Mouse (Mus musculus) forebrain, embryonic 15.5 days (tissue): ENCODE measurements around the gene Emilin1. TPM values are rescaled to one million over a fixed set of nuclear protein-coding genes. Genes with fewer than 3 reads are reported as not detected.

Experiments
- ATAC-seq: fragments of 200-750 bp; cut with Nextera tagmentation; replicated peaks from 2 replicates; pipeline ENCODE4 v1.8.0; 2017; ENCODE audit warnings: mild to moderate bottlenecking, moderate TSS enrichment, moderate library complexity
- H3K27ac ChIP-seq: fragments of 300-500 bp; sonication (generic); replicated peaks from 2 replicates; pipeline ENCODE4 v1.5.1; 2015; ENCODE audit warnings: mild to moderate bottlenecking, inconsistent platforms
- H3K27me3 ChIP-seq: fragments of 300-500 bp; sonication (generic); 2 replicates; pipeline ENCODE4 v1.6.1; 2015; ENCODE audit warnings: inconsistent platforms
- H3K36me3 ChIP-seq: fragments of 300-500 bp; sonication (generic); 2 replicates; pipeline ENCODE4 v1.6.1; 2015; ENCODE audit warnings: mild to moderate bottlenecking, inconsistent platforms
- H3K4me1 ChIP-seq: fragments of 300-500 bp; sonication (generic); 2 replicates; pipeline ENCODE4 v1.6.1; 2015; ENCODE audit warnings: inconsistent platforms
- H3K4me2 ChIP-seq: fragments of 300-500 bp; sonication (generic); replicated peaks from 2 replicates; pipeline ENCODE4 v1.6.1; 2015; ENCODE audit warnings: mild to moderate bottlenecking, inconsistent platforms
- H3K4me3 ChIP-seq: fragments of 300-500 bp; sonication (generic); 2 replicates; pipeline ENCODE4 v1.5.1; 2015; ENCODE audit warnings: mild to moderate bottlenecking, inconsistent platforms
- H3K9ac ChIP-seq: fragments of 300-500 bp; sonication (generic); replicated peaks from 2 replicates; pipeline ENCODE4 v1.6.1; 2015; ENCODE audit warnings: mild to moderate bottlenecking, inconsistent platforms
- H3K9me3 ChIP-seq: fragments of 300-500 bp; sonication (generic); 2 replicates; pipeline ENCODE4 v1.6.1; 2016; ENCODE audit warnings: inconsistent platforms
- WGBS: fragments of 180-500 bp; shearing (Covaris S2); methylation state at CpG from one replicate; pipeline ENCODE4 v1.1.7; 2015; ENCODE audit warnings: mixed read lengths; 5-methylcytosine and 5-hydroxymethylcytosine counted together
- polyA plus RNA-seq: library from polyadenylated mRNA; unstranded; fragments of >200 nt; fragmentation: Nextera tagmentation; extraction: Ambion mirVana; gene quantifications from 2 replicates; pipeline ENCODE4 v1.2.1, GENCODE M21; 2015

The Emilin1 gene
- polyA plus RNA-seq, result 12.0 and 12.9 TPM in 2 replicates

DNA sequence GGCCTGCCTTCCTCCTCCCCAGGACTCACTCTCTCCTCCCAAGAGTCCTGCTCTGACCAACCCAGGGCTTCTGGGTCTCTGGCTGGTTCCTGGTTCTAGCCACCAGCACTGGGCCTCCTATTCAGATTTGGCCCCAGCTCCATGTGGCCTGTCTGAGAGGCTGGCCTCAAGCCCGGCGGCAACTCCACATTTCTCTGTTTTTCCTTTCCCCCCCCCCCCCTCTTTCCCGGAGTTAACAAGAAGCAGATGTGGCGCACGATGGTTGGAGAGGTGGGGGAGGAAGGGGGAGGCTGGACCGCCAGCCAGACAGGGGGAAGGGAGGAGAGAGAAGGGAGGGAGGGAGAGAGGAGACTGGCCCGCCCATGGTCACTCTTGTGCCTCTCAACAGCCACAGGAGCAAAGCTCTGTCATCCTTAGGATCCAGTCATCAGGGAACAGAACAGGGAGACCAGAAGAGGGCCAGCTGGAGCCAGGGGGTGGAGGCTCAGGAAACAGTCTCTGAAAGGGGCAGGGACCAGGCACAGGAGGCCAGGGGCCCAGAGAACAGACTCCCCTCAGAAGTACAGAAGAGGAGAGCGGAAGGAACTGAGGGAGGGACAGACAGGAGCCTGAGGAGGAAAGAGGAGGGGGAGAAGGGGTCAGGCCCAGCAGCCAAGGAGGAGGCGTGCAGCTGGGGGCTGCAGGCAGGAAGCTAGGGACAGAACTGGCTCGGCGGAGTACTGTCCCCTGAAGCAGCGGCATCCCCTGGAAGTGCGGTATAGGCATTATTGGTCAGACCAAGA is at the start of gene Emilin1:
Emilin1 (plus strand) TSS at position 343 of the 782 bp plus-strand sequence.
- H3K36me3 ChIP-seq, result no peaks in the 10 kb centered on the region
- no peaks in the 10 kb centered on the region for H3K27me3 ChIP-seq

DNA sequence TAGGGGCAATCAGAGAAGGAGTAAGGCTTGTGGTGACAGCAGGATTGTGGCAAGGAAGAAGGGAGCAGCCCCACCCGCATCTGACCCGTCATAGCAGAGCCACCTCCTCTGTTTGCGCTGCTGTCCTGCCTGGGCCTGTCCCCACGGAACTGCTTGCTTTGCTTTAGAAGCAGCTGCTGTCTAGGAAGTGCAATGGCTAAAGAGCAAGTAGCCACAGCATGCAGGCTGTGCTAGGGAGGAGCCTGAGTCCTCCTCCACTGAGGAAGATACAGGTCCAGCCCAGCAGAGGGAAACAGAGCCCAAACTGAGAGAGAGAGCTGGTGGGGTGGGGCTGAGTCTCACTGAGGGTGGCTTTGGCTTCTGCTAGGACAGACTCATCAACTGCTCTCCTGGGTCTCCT is 49.4 kb upstream of the Emilin1 start:
- Histone ChIP-seq H3K36me3 (peaks cover 15% of the 10 kb centered on the region; the same call in 1 of the 2 replicates), H3K27ac (no peak overlapping the region), H3K4me3 (no peak overlapping the region), H3K9me3 (no peaks in the 10 kb centered on the region), H3K9ac (no peak overlapping the region), H3K27me3 (no peaks in the 10 kb centered on the region), H3K4me2 (no peak overlapping the region), H3K4me1 (peaks cover under 1% of the 10 kb centered on the region)
- 46% methylated on average over 4 of the region's 4 CpGs for WGBS
- no peak for ATAC-seq

More for the DNA sequence above, at the start of gene Emilin1:
- H3K4me2 ChIP-seq, result no peak within 1 kb of the TSS
- peaks cover 31% of the 10 kb centered on the region for H3K4me1 ChIP-seq
- WGBS, result 37% methylated on average over 13 of the region's 13 CpGs
- ATAC-seq, result no peak
- H3K27ac ChIP-seq, result peak within 1 kb of the TSS; percentile 69
- peak within 1 kb of the TSS; percentile 4; the same call in 1 of the 2 replicates for H3K4me3 ChIP-seq
- H3K9me3 ChIP-seq, result no peaks in the 10 kb centered on the region
- H3K9ac ChIP-seq, result 0 out of 2 replicates have a peak within 1 kb of the TSS, but pooled peaks have one; percentile 27

DNA sequence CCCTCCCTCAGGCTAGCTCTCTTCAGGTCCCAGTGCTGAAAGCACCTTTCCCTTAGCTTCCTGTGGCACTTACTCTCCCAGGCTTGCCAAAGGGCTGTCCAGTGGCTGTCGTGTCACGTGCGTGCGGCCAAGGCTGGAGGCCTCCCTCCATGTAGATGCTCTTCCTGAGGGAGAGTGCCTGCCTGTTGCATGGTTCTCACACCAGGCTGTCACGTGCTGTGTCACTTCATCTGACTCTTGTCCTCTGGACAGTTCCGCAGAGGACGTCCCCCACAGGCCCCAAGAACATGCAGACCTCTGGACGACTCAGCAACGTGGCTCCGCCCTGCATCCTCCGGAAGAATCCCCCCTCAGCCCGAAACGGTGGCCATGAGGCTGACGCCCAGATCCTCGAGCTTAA is 48.9 kb upstream of the Emilin1 start:
- Histone ChIP-seq H3K4me3 (no peak overlapping the region), H3K4me2 (no peak overlapping the region), H3K9me3 (no peaks in the 10 kb centered on the region), H3K27me3 (no peaks in the 10 kb centered on the region), H3K9ac (no peak overlapping the region), H3K36me3 (peaks cover 15% of the 10 kb centered on the region; the same call in 1 of the 2 replicates), H3K4me1 (peaks cover 5% of the 10 kb centered on the region), H3K27ac (no peak overlapping the region)
- no peak for ATAC-seq
- 59% methylated on average over 15 of the region's 15 CpGs for WGBS

DNA sequence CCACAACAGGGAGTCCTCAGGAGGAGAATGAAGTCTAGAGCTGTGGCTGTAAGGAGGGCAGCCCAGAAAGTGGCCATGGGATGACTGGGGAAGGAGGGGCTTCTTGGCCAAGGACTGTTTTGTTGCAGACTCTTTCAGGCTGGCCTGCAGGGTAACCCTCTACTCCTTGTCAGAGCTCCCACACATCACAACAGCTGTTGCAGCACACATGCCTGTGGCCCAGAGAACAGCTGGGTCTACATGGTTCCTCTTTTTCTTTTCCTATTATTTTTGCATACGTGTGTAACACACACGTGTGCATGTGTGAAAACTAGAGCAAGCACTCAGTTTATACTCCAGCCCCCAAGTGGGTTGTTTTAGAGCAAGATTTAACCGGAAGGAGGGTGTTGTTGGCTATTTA is 46.3 kb upstream of the Emilin1 start:
- no peak for ATAC-seq
- 93% methylated on average over 3 of the region's 3 CpGs for WGBS
- Histone ChIP-seq H3K36me3 (peaks cover 24% of the 10 kb centered on the region), H3K4me1 (peaks cover 19% of the 10 kb centered on the region), H3K9me3 (no peaks in the 10 kb centered on the region), H3K27ac (no peak overlapping the region), H3K9ac (no peak overlapping the region), H3K4me3 (no peak overlapping the region), H3K4me2 (no peak overlapping the region), H3K27me3 (no peaks in the 10 kb centered on the region)

DNA sequence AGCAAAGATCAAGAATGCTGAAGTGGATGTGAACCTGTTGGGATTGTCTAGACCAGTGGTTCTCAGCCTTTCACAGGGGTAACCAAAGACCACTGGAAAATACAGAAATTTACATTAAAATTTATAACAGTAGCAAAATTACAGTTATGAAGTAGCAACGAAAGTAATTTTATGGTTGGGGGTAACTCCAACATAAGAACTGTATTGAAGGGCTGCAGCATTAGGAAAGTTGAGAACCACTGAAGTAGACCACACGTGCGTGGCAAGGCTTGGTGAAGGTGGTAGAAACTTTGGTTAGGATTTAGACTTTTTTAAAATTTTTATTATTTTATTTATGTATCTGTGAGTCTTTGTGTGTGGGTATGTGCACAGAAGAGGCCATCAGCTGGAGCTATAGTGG is 45.5 kb upstream of the Emilin1 start, which contains the start of gene Tmem214:
Tmem214 (plus strand) TSS at position 301 of the 400 bp plus-strand sequence.
- no peak within 1 kb of the TSS for H3K27ac ChIP-seq
- no peak for ATAC-seq
- no peaks in the 10 kb centered on the region for H3K27me3 ChIP-seq
- peaks cover 19% of the 10 kb centered on the region for H3K4me1 ChIP-seq
- H3K4me2 ChIP-seq, result peak within 1 kb of the TSS; percentile 61; the same call in 1 of the 2 replicates
- H3K9ac ChIP-seq, result no peak within 1 kb of the TSS
- H3K4me3 ChIP-seq, result no peak within 1 kb of the TSS
- H3K9me3 ChIP-seq, result no peaks in the 10 kb centered on the region
- 96% methylated on average over 3 of the region's 3 CpGs for WGBS
- H3K36me3 ChIP-seq, result peaks cover 26% of the 10 kb centered on the region

DNA sequence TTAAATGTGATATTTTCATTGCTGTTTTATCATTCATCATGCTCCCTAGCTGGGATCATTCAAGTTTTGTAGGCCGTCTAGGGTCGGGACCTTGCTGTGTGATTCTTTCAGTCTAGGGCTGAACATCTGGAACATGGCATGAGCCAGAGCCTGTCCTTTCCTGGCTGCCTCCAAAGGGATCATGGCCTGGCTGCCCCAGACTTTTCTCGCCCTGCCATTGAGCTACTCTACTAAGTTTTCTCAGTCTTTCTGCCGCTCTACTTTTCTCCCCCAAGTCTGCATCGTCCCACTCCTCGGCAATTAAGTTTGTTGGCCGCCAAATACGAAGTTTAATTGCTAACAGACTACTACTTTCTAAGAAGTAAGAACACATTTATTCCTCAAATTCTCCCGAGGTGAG is 44.2 kb upstream of the Emilin1 start:
- H3K4me1 ChIP-seq, result peaks cover 19% of the 10 kb centered on the region
- H3K36me3 ChIP-seq, result peaks cover 37% of the 10 kb centered on the region
- ATAC-seq, result peak; percentile 41
- H3K9ac ChIP-seq, result peak overlapping the region; percentile 90
- H3K27me3 ChIP-seq, result no peaks in the 10 kb centered on the region
- H3K4me2 ChIP-seq, result peak overlapping the region; percentile 61
- 16% methylated on average over 9 of the region's 9 CpGs for WGBS
- no peaks in the 10 kb centered on the region for H3K9me3 ChIP-seq
- peak overlapping the region; percentile 41; the same call in 1 of the 2 replicates for H3K27ac ChIP-seq
- peak overlapping the region; percentile 83 for H3K4me3 ChIP-seq

DNA sequence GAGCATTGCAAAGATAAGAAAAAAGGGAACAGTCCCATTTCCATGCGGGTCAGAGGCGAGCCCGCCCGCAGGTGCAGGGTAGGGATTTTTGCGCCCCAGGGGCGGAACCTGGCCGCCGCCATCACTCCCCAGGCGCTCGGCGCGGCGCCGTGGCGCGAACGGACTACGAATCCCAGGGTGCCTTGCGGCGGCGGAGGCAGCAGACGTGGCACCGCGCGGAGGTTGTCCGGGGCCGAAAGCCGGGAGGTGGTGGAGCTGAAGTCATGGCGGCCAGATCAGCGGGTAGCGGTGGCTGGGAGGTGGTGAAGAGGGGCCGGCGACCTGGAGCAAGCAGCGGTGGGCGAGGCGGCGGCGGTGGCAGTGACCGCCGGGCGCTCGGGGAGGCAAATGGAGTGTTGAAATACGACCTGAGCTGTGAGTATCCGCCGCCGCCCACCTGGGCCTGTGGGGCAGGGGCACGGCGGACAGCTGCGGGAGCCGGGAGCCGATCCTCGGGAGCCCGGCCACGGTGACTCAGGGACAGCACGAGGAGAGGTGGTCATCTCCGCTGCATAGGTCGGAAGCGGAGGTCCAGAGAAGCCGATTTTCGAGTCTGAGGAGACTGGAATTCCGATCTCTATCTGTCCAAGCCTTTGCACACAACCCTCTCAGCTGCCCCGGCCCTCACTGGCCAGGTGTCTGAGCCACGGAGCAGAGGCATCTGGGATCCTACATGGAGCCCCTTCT is 43.6 kb upstream of the Emilin1 start:
- Histone ChIP-seq H3K4me1 (peaks cover 19% of the 10 kb centered on the region), H3K36me3 (peaks cover 43% of the 10 kb centered on the region)

DNA sequence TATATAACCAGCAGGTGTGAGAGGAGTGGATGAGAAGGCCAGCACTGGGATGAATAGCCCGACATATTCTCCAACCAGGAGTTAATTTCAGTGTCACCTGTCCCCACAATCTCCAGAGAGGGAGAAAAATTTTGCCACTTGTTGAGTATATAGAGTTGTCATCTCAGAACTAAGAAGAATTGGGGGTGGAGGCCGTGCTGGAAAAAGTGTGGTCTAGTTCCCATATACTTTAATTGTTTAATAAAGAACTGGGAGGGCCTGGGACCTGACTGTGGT is 43.1 kb upstream of the Emilin1 start:
- Histone ChIP-seq H3K4me1 (peaks cover 19% of the 10 kb centered on the region), H3K36me3 (peaks cover 43% of the 10 kb centered on the region), H3K9ac (peak overlapping the region; percentile 90), H3K27ac (peak overlapping the region; percentile 41; the same call in 1 of the 2 replicates), H3K27me3 (no peaks in the 10 kb centered on the region), H3K9me3 (no peaks in the 10 kb centered on the region), H3K4me3 (peak overlapping the region; percentile 83), H3K4me2 (peak overlapping the region; percentile 61)
- 32% methylated on average over 2 of the region's 2 CpGs for WGBS
- ATAC-seq, result no peak

More for the DNA sequence above, 43.6 kb upstream of the Emilin1 start:
- H3K4me3 ChIP-seq, result peak overlapping the region; percentile 83
- ATAC-seq, result peak; percentile 92
- H3K27ac ChIP-seq, result peak overlapping the region; percentile 41; the same call in 1 of the 2 replicates
- under 1% methylated on average over 63 of the region's 63 CpGs for WGBS
- peak overlapping the region; percentile 90 for H3K9ac ChIP-seq
- H3K9me3 ChIP-seq, result no peaks in the 10 kb centered on the region
- H3K27me3 ChIP-seq, result no peaks in the 10 kb centered on the region
- peak overlapping the region; percentile 61 for H3K4me2 ChIP-seq

DNA sequence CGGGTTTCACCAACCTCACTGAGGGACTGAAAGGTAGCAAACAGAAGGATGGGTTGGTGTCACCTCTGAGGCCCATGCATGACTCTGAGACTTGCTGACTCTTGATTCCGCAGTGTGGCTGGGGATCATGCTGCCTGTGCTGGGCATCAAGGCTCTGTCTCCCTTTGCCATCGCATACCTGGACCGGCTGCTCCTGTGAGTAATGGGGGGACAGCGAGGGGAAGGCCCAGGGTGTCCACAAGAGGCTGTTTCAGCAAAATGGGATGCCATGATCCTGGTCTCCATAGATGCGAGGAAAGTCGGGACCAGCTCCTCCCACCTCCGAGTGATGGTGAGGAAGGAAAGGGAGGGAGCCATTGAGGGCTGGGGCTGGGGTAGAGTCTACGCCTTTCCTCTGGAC is 40.6 kb upstream of the Emilin1 start:
- Histone ChIP-seq H3K9ac (no peak overlapping the region), H3K27ac (no peak overlapping the region), H3K4me3 (no peak overlapping the region), H3K27me3 (no peaks in the 10 kb centered on the region), H3K4me2 (no peak overlapping the region), H3K36me3 (peaks cover 64% of the 10 kb centered on the region), H3K9me3 (no peaks in the 10 kb centered on the region), H3K4me1 (peaks cover 20% of the 10 kb centered on the region)
- no peak for ATAC-seq
- 93% methylated on average over 9 of the region's 9 CpGs for WGBS

DNA sequence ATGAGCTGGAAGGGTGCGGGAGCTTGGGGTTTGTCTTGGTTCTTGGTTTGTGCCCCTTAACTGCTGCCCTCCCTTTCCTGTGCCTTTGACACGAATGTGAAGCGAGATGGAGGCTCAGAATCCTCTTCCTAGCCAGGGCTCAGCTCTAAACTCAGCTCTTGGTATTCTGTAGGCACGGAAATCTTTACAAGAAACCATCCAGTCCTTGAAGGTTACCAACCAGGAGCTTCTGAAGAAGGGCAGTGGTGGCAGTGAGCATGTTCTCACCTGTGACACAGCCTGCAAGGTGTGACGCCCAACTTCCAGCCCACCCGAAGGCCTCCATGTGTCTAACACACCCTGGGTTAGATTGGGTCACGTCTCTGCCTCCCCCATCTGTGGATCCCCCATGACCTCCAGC is 38.8 kb upstream of the Emilin1 start:
- no peak overlapping the region for H3K9ac ChIP-seq
- H3K36me3 ChIP-seq, result peaks cover 68% of the 10 kb centered on the region
- H3K4me2 ChIP-seq, result no peak overlapping the region
- no peak overlapping the region for H3K27ac ChIP-seq
- ATAC-seq, result no peak
- no peak overlapping the region for H3K4me3 ChIP-seq
- 92% methylated on average over 7 of the region's 7 CpGs for WGBS
- H3K9me3 ChIP-seq, result no peaks in the 10 kb centered on the region
- no peaks in the 10 kb centered on the region for H3K27me3 ChIP-seq
- H3K4me1 ChIP-seq, result peaks cover 23% of the 10 kb centered on the region

DNA sequence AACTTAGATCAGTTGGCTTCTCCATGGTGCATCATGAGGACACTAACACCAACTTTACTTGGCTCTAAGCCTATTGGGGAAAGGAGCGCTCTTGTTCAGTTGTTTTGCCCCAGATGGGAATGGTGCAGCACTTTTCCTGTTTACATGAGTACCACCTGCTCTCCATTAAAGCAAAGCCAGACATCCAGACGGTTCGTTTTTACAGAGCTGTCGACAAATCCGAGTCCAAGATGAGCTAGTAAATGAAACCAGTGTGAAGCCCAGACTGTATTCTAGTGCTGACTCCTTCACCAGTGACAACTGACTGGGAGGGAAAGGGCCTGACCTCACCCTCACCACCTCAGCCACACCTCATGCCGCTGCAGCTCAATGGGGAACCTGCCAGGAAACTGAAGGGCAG is 34.6 kb upstream of the Emilin1 start:
- peak overlapping the region; percentile 80 for H3K27ac ChIP-seq
- H3K4me1 ChIP-seq, result peaks cover 9% of the 10 kb centered on the region
- H3K9ac ChIP-seq, result no peak overlapping the region
- no peak overlapping the region for H3K4me3 ChIP-seq
- no peaks in the 10 kb centered on the region for H3K9me3 ChIP-seq
- 43% methylated on average over 6 of the region's 6 CpGs for WGBS
- peaks cover 42% of the 10 kb centered on the region for H3K36me3 ChIP-seq
- no peaks in the 10 kb centered on the region for H3K27me3 ChIP-seq
- H3K4me2 ChIP-seq, result no peak overlapping the region
- ATAC-seq, result peak; percentile 53

DNA sequence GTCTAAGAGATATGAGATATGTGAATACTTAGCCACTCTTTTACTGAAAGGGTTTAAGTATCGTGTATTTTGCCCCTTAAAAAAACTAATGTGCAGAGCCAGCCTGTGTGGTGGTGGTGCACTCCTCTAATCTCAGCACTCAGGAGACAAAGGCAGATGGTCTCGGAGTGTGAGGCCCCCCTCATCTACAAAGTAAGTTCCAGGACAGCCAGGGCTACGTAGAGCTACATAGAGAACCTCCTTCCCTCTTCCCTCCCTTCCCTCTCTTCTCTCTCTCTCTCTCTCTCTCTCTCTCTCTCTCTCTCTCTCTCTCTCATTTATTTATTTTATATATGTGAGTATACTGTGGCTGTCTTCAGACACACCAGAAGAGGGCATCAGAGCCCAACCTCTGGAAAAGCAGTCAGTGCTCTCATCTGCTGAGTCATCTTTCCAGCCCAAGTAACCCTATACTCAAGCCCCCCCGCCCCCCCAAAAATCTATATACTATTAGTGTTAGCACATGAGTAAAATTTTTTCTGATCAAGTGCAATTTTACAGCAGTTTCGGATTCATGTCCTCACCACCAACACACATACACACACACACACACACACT is 33.8 kb upstream of the Emilin1 start:
- peaks cover 9% of the 10 kb centered on the region for H3K4me1 ChIP-seq
- no peak; the same call in 1 of the 2 replicates for ATAC-seq
- H3K4me3 ChIP-seq, result no peak overlapping the region
- peak overlapping the region; percentile 80 for H3K27ac ChIP-seq
- 76% methylated on average over 5 of the region's 5 CpGs for WGBS
- H3K9me3 ChIP-seq, result no peaks in the 10 kb centered on the region
- H3K36me3 ChIP-seq, result peaks cover 34% of the 10 kb centered on the region
- H3K27me3 ChIP-seq, result no peaks in the 10 kb centered on the region
- H3K4me2 ChIP-seq, result no peak overlapping the region
- no peak overlapping the region for H3K9ac ChIP-seq
